Mouse (Mus musculus): Measurements from ENCODE around the gene Sympk.

The Sympk gene

GRCm38 (mm10) chr7:19083701-19084100, 59.5 kb downstream of the Sympk start, which contains the start of gene Dmpk:
Gene Dmpk (plus strand): TSS chr7:19083849.
- DNase-seq (ENCODE audit: low spot score) = no peak

GRCm38 (mm10) chr7:19084277-19084771, 60.1 kb downstream of the Sympk start:
- DNase-seq (ENCODE audit: low spot score) = no peak

- DNase-seq (ENCODE audit: low spot score) = no peak
These were observed 60.8 kb downstream of the Sympk start for GRCm38 (mm10) chr7:19084921-19085473.

GRCm38 (mm10) chr7:19085495-19085894, 61.3 kb downstream of the Sympk start:
- no peak for DNase-seq (ENCODE audit: low spot score)

GRCm38 (mm10) chr7:19086042-19086441, 61.9 kb downstream of the Sympk start:
- DNase-seq (ENCODE audit: low spot score) = peak; percentile 59

GRCm38 (mm10) chr7:19086760-19087159, 62.6 kb downstream of the Sympk start:
- DNase-seq (ENCODE audit: low spot score) = no peak

GRCm38 (mm10) chr7:19088813-19089212, 64.6 kb downstream of the Sympk start:
- DNase-seq (ENCODE audit: low spot score) = peak; percentile 64

- no peak for DNase-seq (ENCODE audit: low spot score)
These were observed 67.7 kb downstream of the Sympk start for GRCm38 (mm10) chr7:19091913-19092312.

- DNase-seq (ENCODE audit: low spot score) = no peak
These were observed 68.4 kb downstream of the Sympk start for GRCm38 (mm10) chr7:19092381-19093173.

GRCm38 (mm10) chr7:19093174-19093521, 69.0 kb downstream of the Sympk start:
- DNase-seq (ENCODE audit: low spot score) = peak; percentile 76

- peak; percentile 72 for DNase-seq (ENCODE audit: low spot score)
These were observed 69.6 kb downstream of the Sympk start for GRCm38 (mm10) chr7:19093537-19094385.

- DNase-seq (ENCODE audit: low spot score) = no peak
These were observed 70.3 kb downstream of the Sympk start, which contains the start of gene Six5 for GRCm38 (mm10) chr7:19094471-19094825. Gene Six5 (plus strand): TSS chr7:19094594.

- DNase-seq (ENCODE audit: low spot score) = no peak
These were observed 70.9 kb downstream of the Sympk start for GRCm38 (mm10) chr7:19094826-19095750.

GRCm38 (mm10) chr7:19095751-19096110, 71.6 kb downstream of the Sympk start:
- no peak for DNase-seq (ENCODE audit: low spot score)

- DNase-seq (ENCODE audit: low spot score) = no peak
These were observed 72.3 kb downstream of the Sympk start for GRCm38 (mm10) chr7:19096421-19096976.

GRCm38 (mm10) chr7:19097217-19097616, 73.0 kb downstream of the Sympk start:
- DNase-seq (ENCODE audit: low spot score) = no peak

GRCm38 (mm10) chr7:19097863-19098262, 73.7 kb downstream of the Sympk start:
- no peak for DNase-seq (ENCODE audit: low spot score)

GRCm38 (mm10) chr7:19098811-19099210, 74.6 kb downstream of the Sympk start:
- no peak for DNase-seq (ENCODE audit: low spot score)

- DNase-seq (ENCODE audit: low spot score) = no peak
These were observed 76.1 kb downstream of the Sympk start for GRCm38 (mm10) chr7:19100290-19100689.

- DNase-seq (ENCODE audit: low spot score) = no peak
These were observed 79.6 kb downstream of the Sympk start for GRCm38 (mm10) chr7:19103741-19104140.

All from spleen, adult 12 weeks (tissue).